Mouse (Mus musculus) midbrain, postnatal 0 days (tissue): ENCODE measurements around the gene Slc2a4. TPM values are rescaled to one million over a fixed set of nuclear protein-coding genes. Genes with fewer than 3 reads are reported as not detected.
A peak's percentile ranks its signal among the peaks of the same experiment; 100 is the strongest.

Source experiments
- ATAC-seq: fragments of 200-750 bp; cut with Nextera tagmentation; 2 replicates; pipeline ENCODE4 v1.8.0; 2017; ENCODE audit warnings: moderate number of reproducible peaks, mild to moderate bottlenecking, moderate TSS enrichment, moderate library complexity; ENCODE audit not compliant: low FRiP score
- DNase-seq: peaks from one replicate; pipeline ENCODE4 v3.0.0-alpha.2; 2015; ENCODE audit warnings: low spot score
- H3K27ac ChIP-seq: fragments of 300-500 bp; sonication (generic); 2 replicates; pipeline ENCODE4 v1.5.1; 2014; ENCODE audit warnings: low read depth, mild to moderate bottlenecking, low read length, mixed read lengths
- H3K27me3 ChIP-seq: fragments of 300-500 bp; sonication (generic); 2 replicates; pipeline ENCODE4 v1.6.1; 2014; ENCODE audit warnings: low read length, control low read depth, mixed read lengths; ENCODE audit not compliant: insufficient read depth
- H3K36me3 ChIP-seq: fragments of 300-500 bp; sonication (generic); 2 replicates; pipeline ENCODE4 v1.6.1; 2014; ENCODE audit warnings: low read length, control low read depth, mixed read lengths; ENCODE audit not compliant: insufficient read depth
- H3K4me1 ChIP-seq: fragments of 300-500 bp; sonication (generic); 2 replicates; pipeline ENCODE4 v1.6.1; 2014; ENCODE audit warnings: mild to moderate bottlenecking, control low read depth, antibody characterized with exemption, low read length, mixed read lengths; ENCODE audit not compliant: insufficient read depth
- H3K4me2 ChIP-seq: fragments of 300-500 bp; sonication (generic); 2 replicates; pipeline ENCODE4 v1.6.1; 2014; ENCODE audit warnings: low read depth, mild to moderate bottlenecking, low read length, mixed read lengths; ENCODE audit not compliant: poor library complexity, severe bottlenecking
- H3K4me3 ChIP-seq: fragments of 300-500 bp; sonication (generic); 2 replicates; pipeline ENCODE4 v1.5.1; 2014; ENCODE audit warnings: low read depth, mild to moderate bottlenecking, low read length, moderate library complexity
- H3K9ac ChIP-seq: fragments of 300-500 bp; sonication (generic); replicated peaks from 2 replicates; pipeline ENCODE4 v1.6.1; 2014; ENCODE audit warnings: mild to moderate bottlenecking, low read length, moderate library complexity, mixed read lengths; ENCODE audit not compliant: poor library complexity, severe bottlenecking
- H3K9me3 ChIP-seq: fragments of 300-500 bp; sonication (generic); 2 replicates; pipeline ENCODE4 v1.6.1; 2016; ENCODE audit warnings: low read length, control low read depth
- CTCF ChIP-seq: IDR thresholded peaks from 2 replicates; pipeline ENCODE4 v1.5.1; 2016; ENCODE audit warnings: antibody characterized with exemption, mild to moderate bottlenecking
- WGBS: fragments of 180-500 bp; shearing (Covaris S2); extraction: QIAGEN DNeasy Blood & Tissue Kit; methylation state at CpG from one replicate; pipeline ENCODE4 v1.1.7; 2014; 5-methylcytosine and 5-hydroxymethylcytosine counted together
- polyA plus RNA-seq: library from polyadenylated mRNA; unstranded; fragments of >200 nt; fragmentation: Nextera tagmentation; extraction: Ambion mirVana; gene quantifications from 2 replicates; pipeline ENCODE4 v1.2.1, GENCODE M21; 2015
- total RNA-seq: library from RNA; depleted of rRNA; stranded (reverse); fragments of >200 nt; gene quantifications from 2 replicates; pipeline ENCODE4 v1.2.3, GENCODE M21; 2014

The Slc2a4 gene
- total and polyA plus RNA-seq, 2 experiments from 2014 or later = 4.0 to 8.8 TPM

DNA sequence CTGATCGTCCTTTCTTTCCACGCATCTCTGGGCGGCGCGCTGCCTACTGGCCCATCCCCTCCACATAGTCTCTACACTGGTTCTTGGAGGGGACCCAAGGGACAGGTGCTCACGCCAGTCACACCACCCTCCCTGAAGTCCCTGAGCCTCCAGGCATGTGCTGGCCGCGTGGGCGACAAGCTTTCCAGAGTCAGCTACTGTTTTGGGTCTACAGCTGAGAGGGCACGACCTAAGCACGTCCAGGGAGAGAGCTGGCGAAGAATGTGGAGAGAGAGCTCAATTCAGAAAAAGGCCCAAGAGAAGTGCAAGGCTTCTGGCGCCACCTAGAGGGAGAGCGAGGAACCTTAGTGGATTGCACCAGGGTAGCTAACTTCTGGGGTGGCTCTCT, 769 bp upstream of the Slc2a4 start:
- DNase-seq (peak; percentile 83), ATAC-seq (peak; percentile 62)
- Histone ChIP-seq H3K9me3 (no peaks in the 10 kb centered on the region), H3K4me1 (no peaks in the 10 kb centered on the region), H3K4me2 (peak overlapping the region; percentile 49), H3K4me3 (peak overlapping the region; percentile 34; the same call in 1 of the 2 replicates), H3K27ac (no peak overlapping the region), H3K9ac (no peak overlapping the region), H3K27me3 (peaks cover 15% of the 10 kb centered on the region; the same call in 1 of the 2 replicates), H3K36me3 (no peaks in the 10 kb centered on the region)
- WGBS = under 1% methylated on average over 14 of the region's 14 CpGs
- peak; percentile 85 for TF ChIP-seq CTCF

DNA sequence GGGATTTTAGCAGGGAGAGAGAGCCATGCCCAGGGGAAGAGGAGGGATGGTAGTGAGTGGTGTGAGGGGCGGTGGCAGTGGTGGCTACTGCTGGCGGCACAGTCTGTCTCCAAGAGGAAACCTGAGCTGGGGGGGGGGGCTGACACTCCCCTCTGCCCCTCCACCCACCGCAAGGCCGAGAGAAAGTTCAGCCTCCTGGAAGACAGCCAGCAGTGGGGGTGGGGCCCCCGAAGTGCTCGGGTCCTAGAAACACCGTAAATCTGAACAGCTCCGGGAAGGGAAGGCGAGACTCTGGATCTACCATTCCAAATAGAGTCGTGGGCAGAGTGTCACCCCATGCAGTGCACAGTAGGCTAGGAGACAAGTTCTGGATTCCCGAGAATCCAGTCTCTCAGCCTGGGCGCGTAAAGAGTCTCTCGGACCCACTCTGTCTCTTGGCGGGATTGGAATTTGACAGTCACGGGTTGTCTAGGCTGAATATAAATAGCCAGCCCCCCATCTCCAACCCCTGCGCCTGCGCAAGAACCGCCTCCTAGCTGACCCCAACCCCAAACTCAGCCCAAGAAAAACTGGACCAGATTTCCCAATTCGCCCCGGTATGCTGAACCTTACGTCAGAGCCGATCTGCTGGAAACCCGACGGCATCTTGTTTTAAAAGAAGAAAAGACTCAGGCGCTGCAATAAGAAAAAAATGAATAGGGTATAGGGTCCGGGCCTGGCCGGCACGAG, 487 bp downstream of the Slc2a4 start:
- Histone ChIP-seq H3K9ac (0 out of 2 replicates have a peak overlapping the region, but pooled peaks have one; percentile 13), H3K27me3 (peaks cover 15% of the 10 kb centered on the region; the same call in 1 of the 2 replicates), H3K36me3 (no peaks in the 10 kb centered on the region), H3K4me2 (peak overlapping the region; percentile 49), H3K9me3 (no peaks in the 10 kb centered on the region), H3K27ac (no peak overlapping the region), H3K4me3 (peak overlapping the region; percentile 34), H3K4me1 (no peaks in the 10 kb centered on the region)
- peak; percentile 42 for DNase-seq
- no peak for TF ChIP-seq CTCF
- ATAC-seq = 0 out of 2 replicates have a peak, but pooled peaks have one; percentile 24
- 3% methylated on average over 29 of the region's 29 CpGs for WGBS

DNA sequence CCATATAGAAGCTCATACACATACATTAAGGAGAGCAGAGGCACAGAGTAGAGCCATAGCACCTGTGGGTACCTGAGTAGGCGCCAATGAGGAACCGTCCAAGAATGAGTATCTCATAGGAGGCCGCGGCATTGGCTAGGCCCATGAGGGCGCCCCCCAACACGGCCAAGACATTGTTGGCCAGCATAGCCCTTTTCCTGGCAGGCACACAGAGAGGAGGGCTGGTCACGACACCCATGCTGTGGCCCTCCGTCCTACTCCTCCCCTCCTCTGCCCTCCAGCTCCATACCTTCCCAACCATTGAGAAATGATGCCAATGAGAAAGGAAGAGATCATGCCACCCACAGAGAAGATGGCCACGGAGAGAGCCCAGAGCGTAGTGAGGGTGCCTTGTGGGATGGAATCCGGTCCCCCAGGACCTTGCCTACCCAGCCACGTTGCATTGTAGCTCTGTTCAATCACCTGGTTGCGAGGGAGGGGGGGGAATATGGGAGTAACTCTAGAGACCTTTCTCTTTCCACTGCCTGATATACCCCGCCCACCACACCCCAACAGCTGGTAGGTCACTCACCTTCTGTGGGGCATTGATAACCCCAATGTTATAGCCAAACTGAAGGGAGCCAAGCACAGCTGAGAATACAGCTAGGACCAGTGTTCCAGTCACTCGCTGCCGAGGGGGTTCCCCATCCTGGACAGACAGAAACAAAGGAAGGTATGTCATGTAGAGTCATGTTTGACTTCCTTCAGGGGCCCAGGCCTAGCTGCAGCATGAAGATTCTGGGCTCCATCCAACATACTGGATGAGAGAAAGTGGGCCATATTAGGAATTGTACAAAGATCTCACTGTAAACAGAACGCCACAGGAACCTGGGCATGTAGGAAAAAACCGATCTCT, 1.7 kb downstream of the Slc2a4 start:
- Histone ChIP-seq H3K27me3 (peaks cover 15% of the 10 kb centered on the region; the same call in 1 of the 2 replicates), H3K27ac (no peak overlapping the region), H3K4me1 (no peaks in the 10 kb centered on the region), H3K9ac (no peak overlapping the region), H3K4me2 (no peak overlapping the region), H3K36me3 (no peaks in the 10 kb centered on the region), H3K9me3 (no peaks in the 10 kb centered on the region), H3K4me3 (no peak overlapping the region)
- TF ChIP-seq CTCF = no peak
- WGBS = 95% methylated on average over 18 of the region's 18 CpGs
- ATAC-seq (no peak), DNase-seq (no peak)

DNA sequence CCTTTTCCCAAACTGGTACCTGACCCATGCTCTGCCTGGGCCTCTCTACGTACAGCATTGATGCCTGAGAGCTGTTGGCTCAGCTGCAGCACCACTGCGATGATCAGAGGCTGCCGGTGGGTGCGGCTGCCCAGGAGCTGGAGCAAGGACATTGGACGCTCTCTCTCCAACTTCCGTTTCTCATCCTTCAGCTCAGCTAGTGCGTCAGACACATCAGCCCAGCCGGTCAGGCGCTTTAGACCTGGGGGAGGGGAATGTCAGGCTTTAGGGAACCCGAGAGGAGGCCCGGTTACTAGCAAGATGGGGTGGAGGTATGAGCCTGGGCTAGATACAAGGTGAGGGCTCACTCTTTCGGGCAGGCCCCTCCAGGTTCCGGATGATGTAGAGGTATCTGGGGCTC, 2.8 kb downstream of the Slc2a4 start:
- no peaks in the 10 kb centered on the region for H3K36me3 ChIP-seq
- H3K27me3 ChIP-seq = peaks cover 15% of the 10 kb centered on the region; the same call in 1 of the 2 replicates
- DNase-seq = no peak
- H3K4me1 ChIP-seq = no peaks in the 10 kb centered on the region
- ATAC-seq = no peak
- no peak for TF ChIP-seq CTCF
- H3K9me3 ChIP-seq = no peaks in the 10 kb centered on the region
- no peak overlapping the region for H3K4me3 ChIP-seq
- H3K27ac ChIP-seq = no peak overlapping the region
- WGBS = 83% methylated on average over 13 of the region's 13 CpGs
- H3K4me2 ChIP-seq = no peak overlapping the region
- no peak overlapping the region for H3K9ac ChIP-seq

DNA sequence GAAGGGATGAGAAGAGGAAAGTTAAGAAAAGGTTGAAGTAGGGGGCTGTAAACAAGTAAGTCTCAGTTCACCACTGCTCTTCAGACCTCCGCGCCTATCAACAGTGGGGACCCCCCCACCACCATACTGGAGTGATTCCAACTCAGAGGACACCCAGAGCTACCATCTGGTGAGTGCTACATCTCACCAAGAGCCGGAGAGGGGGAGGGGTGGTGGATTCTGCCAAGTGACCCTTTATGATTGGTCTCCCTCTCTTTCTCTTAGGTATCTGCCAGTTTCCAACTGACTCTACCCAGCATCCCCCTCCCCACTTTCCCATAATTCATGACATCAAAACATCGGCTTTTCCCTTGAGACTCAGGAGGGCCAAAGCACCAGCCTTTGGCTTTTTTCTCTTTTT, 7.0 kb downstream of the Slc2a4 start:
- Histone ChIP-seq H3K4me3 (no peak overlapping the region), H3K36me3 (no peaks in the 10 kb centered on the region), H3K27ac (no peak overlapping the region), H3K27me3 (peaks cover 3% of the 10 kb centered on the region; the same call in 1 of the 2 replicates), H3K4me2 (no peak overlapping the region), H3K9me3 (no peaks in the 10 kb centered on the region), H3K9ac (no peak overlapping the region), H3K4me1 (no peaks in the 10 kb centered on the region)
- no peak for TF ChIP-seq CTCF
- ATAC-seq (no peak), DNase-seq (peak; percentile 64)
- 86% methylated on average over 4 of the region's 4 CpGs for WGBS
